Mouse (Mus musculus) v-Abl transformed pro-B cells (cell line): ENCODE results near the gene Mtm1.

ENCODE experiments used
- in situ Hi-C, 2 experiments: fragments of 400-800 bp; cut with MboI; formaldehyde crosslinking; loops; one replicate each; pipeline ENCODE4 v1.15.1; 2025; ENCODE audit not compliant: unreplicated experiment in 2 of 2

Gene Mtm1

DNA sequence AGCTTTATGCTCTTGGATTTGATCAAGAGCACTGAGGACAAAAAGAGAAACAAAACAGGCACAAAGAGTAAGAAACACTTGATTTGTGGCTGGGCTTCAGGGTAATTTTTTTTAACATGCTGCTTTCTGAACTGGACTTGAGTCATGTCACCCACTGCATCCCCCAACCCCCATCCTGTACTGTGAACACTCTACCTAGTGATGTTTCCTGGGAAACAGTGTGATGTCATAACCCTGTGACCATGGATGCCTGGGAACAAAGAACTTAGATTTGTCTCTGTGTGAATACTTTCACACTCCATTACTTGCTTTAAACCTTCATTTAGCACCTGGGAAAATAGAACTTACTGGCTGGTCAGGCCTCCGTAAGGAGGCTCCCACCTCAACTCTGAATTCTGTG, at the start of gene Mtm1:
Gene Mtm1, plus strand, starts transcription at position 301 of the 400 bp plus-strand sequence.
- in situ Hi-C loops = no loop called here

DNA sequence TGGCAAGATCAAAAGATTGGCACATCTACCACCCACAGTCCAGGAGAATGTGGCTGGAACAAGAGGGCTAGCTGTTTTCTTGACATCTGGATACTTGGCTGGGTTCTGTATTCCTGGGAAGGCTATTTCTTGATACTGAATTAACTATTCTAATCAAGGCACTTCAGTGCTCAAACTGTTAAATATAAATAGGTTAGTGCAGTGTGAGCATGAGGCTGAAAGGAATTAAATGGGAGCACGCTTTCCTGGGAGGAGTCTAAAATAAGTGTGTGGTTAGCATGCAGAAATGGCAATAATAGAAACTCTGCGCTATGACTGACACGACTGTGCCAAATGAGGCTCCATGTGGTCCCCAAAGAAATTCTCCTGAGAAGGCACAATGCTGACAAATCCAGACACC, 29.0 kb upstream of the Mtm1 start:
- in situ Hi-C loops = no loop called here

DNA sequence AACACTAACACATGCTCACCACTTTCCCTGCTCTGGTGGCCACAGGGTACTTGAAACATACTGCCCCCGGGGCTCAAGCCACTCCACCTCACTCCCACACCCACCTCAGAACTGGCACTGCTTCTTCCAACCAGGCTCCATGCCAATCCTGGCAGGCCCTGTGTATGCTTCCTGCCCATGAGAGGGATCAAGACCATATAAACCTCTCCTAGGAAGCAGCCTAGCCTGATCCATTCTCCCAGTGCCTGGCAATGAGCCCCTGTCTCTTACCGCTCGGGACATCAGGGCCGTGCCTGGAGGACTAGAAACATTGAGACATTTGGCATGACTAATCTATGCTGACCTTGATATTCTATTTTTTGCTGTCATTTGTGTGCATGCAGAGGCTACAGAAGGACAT, 26.9 kb upstream of the Mtm1 start:
- in situ Hi-C loops = no loop called here

DNA sequence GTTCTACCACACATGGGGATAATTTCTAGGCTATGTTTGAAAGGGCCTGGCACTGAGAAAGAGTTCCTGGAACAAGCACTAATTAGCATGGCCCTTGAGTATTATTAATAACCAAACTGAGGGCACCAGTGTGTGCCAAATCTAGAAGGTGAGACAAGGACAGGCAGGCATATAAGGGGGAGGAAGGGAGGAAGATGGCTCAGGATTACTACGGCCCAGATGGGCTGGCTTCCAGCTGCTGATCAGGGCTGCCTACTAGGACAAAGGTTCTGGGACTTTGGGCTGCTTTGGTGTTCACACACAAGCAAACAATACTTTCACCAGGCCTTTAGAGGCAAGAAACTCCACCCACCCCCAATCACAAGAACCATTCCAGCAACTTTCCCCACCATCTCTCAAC, 24.2 kb upstream of the Mtm1 start:
- in situ Hi-C loops = no loop called here

DNA sequence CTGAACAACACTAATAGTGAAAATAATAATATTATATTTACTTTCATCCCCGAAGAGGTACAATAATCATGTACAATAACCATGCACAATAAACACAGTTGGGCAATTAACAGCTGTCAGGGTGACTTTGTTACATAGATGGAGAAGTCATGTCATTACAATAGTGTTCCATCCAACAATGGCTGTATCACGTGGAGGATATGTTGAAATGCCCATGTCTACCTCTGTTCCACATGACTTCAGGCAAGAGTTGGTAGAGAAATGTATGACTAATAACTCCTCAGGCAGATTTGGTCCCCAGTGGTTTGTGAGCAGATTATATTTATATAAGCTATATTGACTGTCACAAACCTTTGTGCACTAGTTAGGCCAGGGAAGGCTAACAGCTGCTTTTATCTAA, 5.8 kb upstream of the Mtm1 start:
- in situ Hi-C loops = loop anchor here in 1 of 2 experiments (10.0 kb wide), 1 partner anchor 100 kb away; no protein-coding TSS in a partner anchor

DNA sequence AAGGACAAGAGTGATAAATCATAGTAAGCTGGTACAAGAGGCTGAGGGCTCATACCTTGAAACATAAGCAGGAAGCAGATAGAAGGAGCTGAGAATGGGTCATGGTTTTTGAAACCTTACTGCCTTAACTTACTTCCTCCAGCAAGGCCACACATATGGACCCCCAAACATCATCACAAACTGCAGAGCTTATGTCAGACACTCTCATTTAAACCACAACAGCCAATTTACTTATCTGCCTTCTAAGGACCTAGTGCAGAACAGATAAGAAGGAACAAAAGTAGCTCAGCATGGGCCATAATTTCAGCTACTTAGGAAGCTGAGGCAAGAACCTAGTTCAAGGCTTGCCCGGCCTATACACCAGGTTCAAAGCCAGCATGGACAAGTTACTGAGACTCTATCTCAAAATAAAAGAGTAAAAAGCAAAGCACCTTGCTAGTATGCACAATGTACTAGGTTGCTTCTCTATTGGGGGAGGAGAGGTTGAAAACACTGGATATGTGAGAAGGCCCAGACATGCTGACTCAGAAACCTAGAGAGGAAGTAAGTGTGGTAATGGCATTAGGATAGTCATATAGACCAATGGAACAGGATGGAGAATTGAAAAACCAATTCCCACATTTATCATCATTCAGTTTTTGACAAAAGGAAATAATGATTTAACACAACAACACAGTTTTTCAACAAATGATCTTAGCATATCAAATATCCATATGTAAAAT, 4.6 kb upstream of the Mtm1 start:
- in situ Hi-C loops = loop anchor here in 1 of 2 experiments (10.0 kb wide), 1 partner anchor 99 kb away; no protein-coding TSS in a partner anchor

DNA sequence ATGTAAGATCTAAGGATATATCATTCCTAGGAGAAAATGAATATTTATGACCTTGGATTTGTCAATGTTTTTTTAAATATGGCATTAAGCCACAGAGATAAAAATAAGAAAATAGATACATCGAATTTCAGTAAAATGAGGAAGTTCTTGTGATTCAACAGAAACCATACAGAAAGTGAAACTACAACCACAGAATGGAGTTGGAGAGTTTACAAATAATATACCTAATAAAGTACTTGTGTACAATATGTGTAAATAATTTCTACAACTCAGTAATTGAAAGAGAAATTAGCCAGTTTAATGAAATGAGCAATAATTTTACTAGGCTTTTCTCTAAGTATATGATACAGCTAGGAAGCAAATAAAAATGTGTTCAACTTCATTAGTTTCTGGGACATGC, 4.0 kb upstream of the Mtm1 start:
- in situ Hi-C loops = loop anchor here in 1 of 2 experiments (10.0 kb wide), 1 partner anchor 98 kb away; no protein-coding TSS in a partner anchor

DNA sequence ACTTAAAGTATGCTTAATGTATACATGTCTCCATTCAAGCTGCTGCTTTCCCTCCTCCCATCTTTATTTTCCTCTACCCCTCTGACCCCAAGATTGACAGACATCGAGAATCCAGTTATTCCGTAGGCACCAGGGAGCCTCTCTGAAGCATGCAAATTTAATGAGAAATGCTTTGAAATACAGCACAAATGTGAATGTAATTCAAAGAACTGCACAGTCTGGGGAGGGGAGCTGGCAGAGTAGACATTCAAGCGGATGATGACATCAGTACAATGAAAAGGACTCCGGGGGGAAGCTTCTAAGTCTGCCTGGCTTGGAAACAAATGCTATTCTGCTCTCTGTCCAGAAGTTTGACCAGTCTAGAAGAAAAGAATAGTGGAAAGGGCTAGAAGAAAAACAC, 2.3 kb downstream of the Mtm1 start:
- in situ Hi-C loops = no loop called here

DNA sequence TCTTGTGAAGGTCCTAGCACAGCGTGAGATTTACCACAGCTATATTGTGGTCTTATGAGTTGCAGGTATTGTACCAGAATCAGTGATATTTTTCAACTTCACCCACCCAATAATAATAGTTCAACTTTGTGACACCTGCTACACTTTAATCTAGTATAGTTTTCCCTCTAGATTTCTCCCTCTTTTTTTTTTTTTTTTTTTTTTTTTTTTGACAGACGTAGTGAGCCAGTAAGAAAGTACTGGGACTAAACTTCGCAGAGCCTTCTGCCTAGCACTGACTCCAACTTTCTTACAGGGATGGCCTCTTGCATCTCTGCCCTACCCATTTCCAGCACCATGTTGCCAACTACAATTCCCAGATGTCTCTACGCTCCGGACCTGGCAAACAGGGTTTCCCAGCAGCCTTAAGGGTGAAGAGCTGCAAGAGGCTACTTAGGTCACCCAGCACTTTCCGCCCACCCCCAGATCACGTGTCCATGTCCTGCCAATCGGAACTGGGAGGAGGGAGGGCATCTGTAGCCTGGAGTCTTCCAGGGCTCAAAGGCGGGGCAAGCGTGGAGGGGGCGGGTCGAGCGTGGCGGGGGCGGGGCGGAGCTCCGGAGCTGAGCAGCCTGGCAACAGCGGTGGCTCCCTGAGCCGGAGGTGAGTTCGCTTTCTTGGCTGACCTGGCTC, 4.0 kb downstream of the Mtm1 start:
- in situ Hi-C loops = no loop called here

DNA sequence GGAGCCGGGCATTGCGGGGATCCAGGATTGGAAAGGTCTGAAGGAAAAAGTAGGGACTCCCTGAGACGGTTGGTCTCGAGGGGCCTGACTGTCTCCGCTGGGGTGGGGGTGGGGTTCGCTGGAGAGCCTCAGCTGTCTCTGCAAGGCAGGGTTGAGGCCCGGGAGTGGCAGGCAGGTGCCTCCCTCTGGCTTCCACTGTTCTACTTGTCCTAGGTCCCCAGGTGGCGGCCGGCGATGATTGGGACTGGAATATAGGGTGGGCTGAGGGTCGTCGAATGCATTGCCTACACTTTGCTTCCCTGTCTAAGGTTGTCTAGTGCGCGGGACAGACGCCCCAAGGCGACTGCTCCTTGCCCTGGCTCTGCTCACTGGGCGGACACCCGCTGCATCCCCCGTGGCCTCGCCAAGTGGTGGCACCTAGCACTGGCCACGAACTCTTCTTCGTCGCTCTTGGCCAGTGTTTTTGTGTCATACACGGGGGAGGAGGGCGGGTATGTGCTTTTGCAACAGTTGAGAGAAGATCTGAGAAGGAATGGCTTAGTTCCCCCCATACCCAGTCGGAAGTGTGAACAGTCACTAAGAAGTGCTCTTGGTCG, 4.6 kb downstream of the Mtm1 start:
- in situ Hi-C loops = no loop called here

DNA sequence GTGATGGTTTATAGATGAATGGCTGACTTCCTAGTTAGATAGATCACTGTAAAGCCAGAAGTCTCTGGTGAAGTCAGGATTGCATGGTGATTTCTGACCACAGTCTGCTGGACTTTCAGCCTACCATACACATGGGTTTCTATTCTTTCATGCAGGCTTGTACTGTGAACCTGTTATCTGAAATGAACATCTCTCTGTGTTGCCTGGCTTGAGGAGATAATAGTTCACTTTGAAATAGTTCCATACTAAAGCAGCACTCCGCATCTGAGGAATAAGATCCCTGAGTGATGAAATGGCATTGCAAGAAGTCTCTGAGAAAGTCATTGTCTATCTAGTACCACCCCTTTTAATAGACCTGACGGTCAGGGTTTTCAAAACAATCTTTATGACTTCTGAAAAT, 6.3 kb downstream of the Mtm1 start:
- in situ Hi-C loops = no loop called here

DNA sequence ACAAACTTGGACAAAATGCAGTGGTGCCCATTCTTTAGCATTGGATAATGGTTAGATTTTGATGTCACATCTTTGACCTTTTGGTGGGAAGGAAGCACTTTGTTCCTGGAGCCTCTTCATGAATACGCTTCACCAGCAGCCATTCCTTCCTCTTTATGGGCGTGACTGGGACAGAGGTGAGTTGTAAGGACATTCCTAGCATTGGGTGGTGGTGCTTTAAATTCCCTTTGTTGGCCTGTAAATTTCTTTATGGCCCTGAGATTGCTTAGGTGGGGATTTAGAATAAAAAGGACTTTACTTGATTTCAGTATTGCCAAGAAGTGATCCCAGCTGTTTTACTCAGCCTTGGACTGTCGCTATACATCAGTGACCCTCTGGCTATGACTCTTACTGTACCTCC, 8.3 kb downstream of the Mtm1 start:
- in situ Hi-C loops = no loop called here

DNA sequence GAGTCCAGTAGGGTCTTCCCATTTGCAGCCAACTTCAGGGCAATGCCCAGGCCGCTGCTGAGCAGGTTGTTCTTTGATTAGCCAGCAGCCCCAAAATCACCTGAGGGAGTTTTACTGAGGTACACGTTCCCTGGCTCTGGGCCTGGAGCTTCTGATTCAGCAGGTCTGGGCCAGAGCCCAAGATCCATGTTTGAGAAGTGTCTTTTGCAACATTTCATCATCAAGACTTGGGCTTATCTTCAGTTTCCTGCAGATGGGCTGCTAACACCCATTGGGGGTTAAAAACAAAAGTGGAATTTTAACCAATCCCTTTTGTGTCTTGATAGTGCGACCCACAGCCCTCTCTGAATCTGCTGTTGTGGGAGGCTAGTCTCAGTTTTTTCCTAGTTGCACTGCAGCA, 10.3 kb downstream of the Mtm1 start:
- in situ Hi-C loops = loop anchor here in 1 of 2 experiments (10.0 kb wide), 1 partner anchor 144 kb away; the partner anchor contains the start of gene Mtmr1

DNA sequence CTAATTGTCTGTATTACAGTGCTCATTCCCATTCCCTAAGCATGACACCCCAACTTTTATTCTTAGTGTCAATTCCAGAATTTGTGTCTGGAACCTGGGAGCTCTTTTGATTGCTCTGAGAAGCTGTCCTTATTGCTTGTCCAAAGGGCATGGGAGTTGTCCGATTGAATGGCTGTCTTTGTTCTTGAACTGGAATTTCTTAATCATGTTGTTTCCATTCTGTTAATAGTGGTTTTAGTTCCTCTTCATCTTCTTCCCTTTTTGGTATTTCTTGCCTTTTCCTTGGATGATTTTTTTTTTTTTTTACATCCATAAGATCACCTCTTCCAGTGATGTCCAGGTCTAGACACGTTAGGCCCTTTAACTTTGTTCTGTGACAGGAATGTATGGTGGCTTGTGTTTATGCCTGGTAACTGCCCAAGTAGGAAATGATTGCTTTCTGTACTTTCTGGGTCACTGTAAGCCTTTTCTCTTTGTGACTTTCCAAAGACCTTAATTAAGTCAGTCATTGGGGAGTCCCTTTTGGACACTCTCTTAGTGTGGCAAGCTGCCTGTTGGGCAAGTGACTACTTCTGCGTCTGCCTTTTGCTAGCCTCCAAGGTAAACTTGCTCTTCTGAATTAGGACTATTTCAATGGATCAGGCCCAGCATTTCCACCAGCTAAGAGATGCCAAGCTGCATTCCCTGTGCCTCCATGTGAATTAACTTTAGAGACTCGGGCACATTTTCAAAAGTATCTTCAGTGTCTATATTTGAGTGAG, 12.3 kb downstream of the Mtm1 start:
- in situ Hi-C loops = loop anchor here in 1 of 2 experiments (10.0 kb wide), 1 partner anchor 142 kb away; the partner anchor contains the start of gene Mtmr1

DNA sequence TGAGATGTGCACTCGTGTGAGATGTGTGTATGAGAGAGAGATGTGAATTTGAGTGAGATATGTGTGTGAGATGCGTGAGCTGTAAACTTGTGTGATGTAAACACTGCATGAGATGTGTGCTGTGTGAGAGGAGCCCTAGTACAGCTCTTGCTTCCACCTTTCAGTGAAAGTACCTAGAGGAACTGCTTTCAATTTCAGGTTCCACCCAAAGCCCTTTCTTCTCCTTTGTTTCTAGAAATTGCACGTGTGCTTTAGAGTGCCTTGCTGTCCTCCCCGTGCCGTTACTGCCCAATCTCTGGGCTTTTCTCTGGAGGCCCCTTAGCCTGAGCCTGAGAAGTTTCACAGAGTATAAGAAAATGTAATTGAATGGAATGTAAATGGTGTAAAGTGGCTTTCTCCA, 16.3 kb downstream of the Mtm1 start:
- in situ Hi-C loops = loop anchor here (10.0 to 25.0 kb wide), 2 partner anchors 135 to 138 kb away; partner anchors contain the start of gene Mtmr1 (in 2 of the 2)

DNA sequence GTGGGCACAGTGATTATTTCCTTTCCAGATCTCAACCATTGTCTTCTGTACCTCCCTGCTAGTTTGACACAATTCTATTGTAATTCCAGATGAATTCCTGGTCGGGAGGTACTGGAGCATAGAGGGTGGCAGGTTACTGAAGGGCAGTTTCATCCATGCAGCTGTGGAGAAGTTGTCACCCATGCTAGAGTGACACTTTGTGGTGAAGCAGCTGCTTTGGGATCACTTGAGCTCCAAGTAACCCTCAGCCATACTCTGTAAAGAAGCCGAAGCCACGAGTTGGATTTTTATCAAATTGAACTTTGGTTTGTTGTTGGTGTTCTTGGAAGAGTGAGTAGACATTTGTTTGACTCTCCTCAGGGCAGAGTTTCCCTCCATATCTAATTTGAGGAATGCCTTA, 17.6 kb downstream of the Mtm1 start:
- in situ Hi-C loops = loop anchor here (10.0 to 25.0 kb wide), 2 partner anchors 134 to 137 kb away; partner anchors contain the start of gene Mtmr1 (in 2 of the 2)

DNA sequence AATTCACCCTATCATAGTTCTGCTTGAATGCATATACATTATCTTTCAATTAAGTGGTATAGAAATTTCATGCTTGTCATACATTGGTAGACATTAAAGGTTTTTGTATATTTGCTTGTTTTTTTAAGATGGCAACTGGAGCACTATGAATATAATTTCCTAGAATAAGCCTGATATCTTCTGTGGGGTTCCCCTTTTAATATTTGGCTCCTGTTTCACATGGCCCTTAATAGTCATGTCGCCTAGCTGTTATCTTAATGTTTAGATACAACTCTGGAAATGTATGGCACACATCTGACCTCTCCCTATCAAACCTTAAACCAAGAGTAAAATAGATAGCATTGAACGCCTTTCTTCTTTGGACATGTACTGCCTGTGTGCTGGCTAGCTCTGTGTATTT, 20.3 kb downstream of the Mtm1 start:
- in situ Hi-C loops = loop anchor here in 1 of 2 experiments (25.0 kb wide), 1 partner anchor 131 kb away; the partner anchor contains the start of gene Mtmr1

DNA sequence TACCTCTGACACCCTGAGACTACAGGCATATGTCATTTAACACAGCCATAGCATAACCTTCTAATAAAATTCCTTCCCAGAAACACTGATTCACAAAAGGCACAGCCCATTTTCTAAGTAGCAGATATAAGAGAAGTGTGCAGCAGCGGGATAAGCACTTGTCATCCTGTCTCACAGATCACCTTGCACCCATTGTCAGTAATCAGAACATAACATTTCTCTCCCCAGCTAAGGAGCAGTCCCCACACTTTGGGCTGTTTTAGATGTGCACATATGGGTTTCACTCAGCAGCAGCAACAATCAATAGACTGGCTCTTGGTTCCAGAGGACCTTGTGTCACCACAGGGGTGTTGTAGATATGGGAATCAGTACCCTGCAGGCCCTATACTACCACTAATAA, 45.9 kb downstream of the Mtm1 start:
- in situ Hi-C loops = no loop called here

DNA sequence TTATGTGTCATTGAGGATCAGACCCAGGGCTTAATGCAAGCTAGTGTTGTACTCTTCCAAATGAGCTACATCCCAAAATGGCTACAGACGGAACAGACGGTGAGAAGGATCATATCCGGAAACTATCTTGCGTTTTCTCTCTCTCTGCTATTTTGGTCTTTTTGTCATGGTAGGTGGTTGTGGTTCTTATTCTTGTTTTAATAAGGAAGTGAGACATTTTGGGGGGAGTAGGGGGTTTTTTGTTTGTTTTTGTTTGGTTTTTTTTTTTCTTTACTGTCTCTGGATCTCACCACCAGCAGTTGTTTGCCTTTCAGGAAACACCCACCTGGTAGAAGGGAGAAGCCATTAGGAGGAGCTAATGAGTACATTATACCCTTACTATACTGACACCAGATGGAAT, 50.3 kb downstream of the Mtm1 start:
- in situ Hi-C loops = no loop called here

DNA sequence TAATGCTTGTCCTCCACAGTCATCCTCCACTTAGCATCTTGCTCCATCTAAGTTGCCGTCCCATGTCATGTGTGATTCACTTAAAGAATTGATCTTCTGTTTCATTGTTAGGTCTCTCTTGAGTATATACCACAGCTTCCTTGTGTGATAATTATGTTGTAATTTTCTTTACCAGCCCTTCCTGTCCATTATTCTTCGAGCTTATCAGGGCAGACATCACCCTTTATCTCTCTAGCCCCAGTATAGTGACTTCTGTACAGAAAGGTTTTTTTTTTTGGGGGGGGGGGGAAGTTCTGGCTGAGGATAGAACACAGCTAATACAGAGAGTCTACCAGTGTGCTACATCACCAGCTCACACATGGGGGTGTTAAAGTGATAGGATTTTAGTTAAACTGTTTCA, 53.7 kb downstream of the Mtm1 start:
- in situ Hi-C loops = no loop called here

DNA sequence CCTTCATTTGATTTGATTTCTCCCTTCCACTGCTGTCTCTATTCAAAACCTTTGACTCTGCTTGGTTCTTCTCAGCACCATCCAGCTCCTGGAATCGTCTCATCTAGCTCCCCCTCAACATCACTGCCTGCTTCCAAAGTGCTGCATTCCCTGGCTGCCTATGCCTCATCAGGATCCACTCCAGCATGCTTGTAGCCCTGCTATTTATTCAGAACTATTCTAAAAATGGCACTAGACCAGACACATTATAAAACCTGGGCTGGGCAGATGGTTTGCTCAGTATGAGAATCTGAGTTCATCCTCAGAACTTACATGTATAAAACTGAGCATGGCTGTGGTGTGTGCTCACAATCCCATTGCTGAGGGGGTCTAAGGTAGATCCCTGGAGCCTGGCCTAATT, 58.4 kb downstream of the Mtm1 start:
- in situ Hi-C loops = no loop called here
